Mouse (Mus musculus): ENCODE data around the gene Myrfl. TPM values are rescaled to one million over a fixed set of nuclear protein-coding genes. Genes with fewer than 3 reads are reported as not detected.
A peak's percentile ranks its signal among the peaks of the same experiment; 100 is the strongest.

Myrfl gene
- total RNA-seq, 2 experiments from 2014 or later, result 0.58 to 0.71 TPM

GRCm38 (mm10) chr10:116773846-116774750, 122.6 kb downstream of the Myrfl start:
- DNase-seq (ENCODE audit: extremely low spot score in 1 of 2, low spot score in 2 of 2), result no peak
- intact Hi-C loops (cut with DNase I), result no loop called here

- intact Hi-C loops (cut with DNase I), result no loop called here
- peak in 1 of 2 experiments; percentile 63 for DNase-seq (ENCODE audit: extremely low spot score in 1 of 2, low spot score in 2 of 2)
Measured at GRCm38 (mm10) chr10:116771215-116771935, 125.3 kb downstream of the Myrfl start.

- peak in 1 of 2 experiments; percentile 46 for DNase-seq (ENCODE audit: extremely low spot score in 1 of 2, low spot score in 2 of 2)
- intact Hi-C loops (cut with DNase I), result no loop called here
Measured at GRCm38 (mm10) chr10:116768642-116769041, 128.1 kb downstream of the Myrfl start.

GRCm38 (mm10) chr10:116766525-116766924, 130.2 kb downstream of the Myrfl start:
- intact Hi-C loops (cut with DNase I), result no loop called here
- no peak for DNase-seq (ENCODE audit: extremely low spot score in 1 of 2, low spot score in 2 of 2)

- intact Hi-C loops (cut with DNase I), result no loop called here
- no peak for DNase-seq (ENCODE audit: extremely low spot score in 1 of 2, low spot score in 2 of 2)
Measured at GRCm38 (mm10) chr10:116761476-116762068, 135.1 kb downstream of the Myrfl start.

GRCm38 (mm10) chr10:116760561-116760960, 136.2 kb downstream of the Myrfl start:
- intact Hi-C loops (cut with DNase I), result no loop called here

GRCm38 (mm10) chr10:116759816-116760215, 136.9 kb downstream of the Myrfl start:
- no peak for DNase-seq (ENCODE audit: extremely low spot score in 1 of 2, low spot score in 2 of 2)
- intact Hi-C loops (cut with DNase I), result no loop called here

More at GRCm38 (mm10) chr10:116760561-116760960, 136.2 kb downstream of the Myrfl start:
- no peak for DNase-seq (ENCODE audit: extremely low spot score in 1 of 2, low spot score in 2 of 2)

GRCm38 (mm10) chr10:116755881-116756581, 140.7 kb downstream of the Myrfl start:
- no peak for DNase-seq (ENCODE audit: extremely low spot score in 1 of 2, low spot score in 2 of 2)
- intact Hi-C loops (cut with DNase I), result no loop called here

GRCm38 (mm10) chr10:116754940-116755339, 141.8 kb downstream of the Myrfl start:
- intact Hi-C loops (cut with DNase I), result no loop called here
- no peak for DNase-seq (ENCODE audit: extremely low spot score in 1 of 2, low spot score in 2 of 2)

GRCm38 (mm10) chr10:116750895-116751294, 145.8 kb downstream of the Myrfl start:
- no peak for DNase-seq (ENCODE audit: extremely low spot score in 1 of 2, low spot score in 2 of 2)
- intact Hi-C loops (cut with DNase I), result no loop called here

GRCm38 (mm10) chr10:116750062-116750461, 146.7 kb downstream of the Myrfl start:
- no peak for DNase-seq (ENCODE audit: extremely low spot score in 1 of 2, low spot score in 2 of 2)
- intact Hi-C loops (cut with DNase I), result no loop called here

- DNase-seq (ENCODE audit: extremely low spot score in 1 of 2, low spot score in 2 of 2), result no peak
- intact Hi-C loops (cut with DNase I), result no loop called here
Measured at GRCm38 (mm10) chr10:116748681-116749080, 148.0 kb downstream of the Myrfl start.

GRCm38 (mm10) chr10:116746281-116747011, 150.3 kb downstream of the Myrfl start:
- intact Hi-C loops (cut with DNase I), result no loop called here
- no peak for DNase-seq (ENCODE audit: extremely low spot score in 1 of 2, low spot score in 2 of 2)

- no peak for DNase-seq (ENCODE audit: extremely low spot score in 1 of 2, low spot score in 2 of 2)
- intact Hi-C loops (cut with DNase I), result no loop called here
Measured at GRCm38 (mm10) chr10:116742696-116743095, 154.0 kb downstream of the Myrfl start.

GRCm38 (mm10) chr10:116742189-116742588, 154.5 kb downstream of the Myrfl start:
- DNase-seq (ENCODE audit: extremely low spot score in 1 of 2, low spot score in 2 of 2), result no peak
- intact Hi-C loops (cut with DNase I), result no loop called here

- intact Hi-C loops (cut with DNase I), result no loop called here
- DNase-seq (ENCODE audit: extremely low spot score in 1 of 2, low spot score in 2 of 2), result no peak
Measured at GRCm38 (mm10) chr10:116741343-116741742, 155.4 kb downstream of the Myrfl start.

GRCm38 (mm10) chr10:116740073-116740472, 156.6 kb downstream of the Myrfl start:
- no peak for DNase-seq (ENCODE audit: extremely low spot score in 1 of 2, low spot score in 2 of 2)
- intact Hi-C loops (cut with DNase I), result no loop called here

- DNase-seq (ENCODE audit: extremely low spot score in 1 of 2, low spot score in 2 of 2), result no peak
- intact Hi-C loops (cut with DNase I), result no loop called here
Measured at GRCm38 (mm10) chr10:116738533-116738932, 158.2 kb downstream of the Myrfl start.
